Mouse (Mus musculus): ENCODE measurements at regions not wholly inside any gene's neighbourhood (a gene's known extent, or its start where the extent isn't known, plus 50 kb on each side); places are given as distances from the start of the nearest gene placed in this dataset.

GRCm38 (mm10) chr14:106379645-106380044, 273.6 kb downstream of the Trim52 start:
- no peak overlapping the region for H3K4me3 ChIP-seq
- 74% methylated on average over 4 of the region's 4 CpGs for WGBS
- H3K4me2 ChIP-seq = no peak overlapping the region
- no peak overlapping the region for H3K9ac ChIP-seq
- H3K9me3 ChIP-seq (replicated peaks) = no peaks in the 10 kb centered on the region
- H3K27me3 ChIP-seq = no peaks in the 10 kb centered on the region
- no peaks in the 10 kb centered on the region for H3K4me1 ChIP-seq (replicated peaks)
- 0 out of 2 replicates have a peak overlapping the region, but pooled peaks have one; percentile 34 for H3K27ac ChIP-seq
- no peaks in the 10 kb centered on the region for H3K36me3 ChIP-seq
- ATAC-seq (replicated peaks; ENCODE audit: insufficient number of reproducible peaks, insufficient read depth, low FRiP score, low read depth) = no peak

GRCm38 (mm10) chr14:106387671-106388070, 281.7 kb downstream of the Trim52 start:
- 29% methylated on average over 3 of the region's 3 CpGs for WGBS
- Histone ChIP-seq H3K27ac (peak overlapping the region; percentile 37; the same call in 1 of the 2 replicates), H3K4me2 (no peak overlapping the region), H3K9me3 (replicated peaks) (no peaks in the 10 kb centered on the region), H3K9ac (no peak overlapping the region), H3K4me1 (replicated peaks) (no peaks in the 10 kb centered on the region), H3K27me3 (no peaks in the 10 kb centered on the region), H3K4me3 (no peak overlapping the region), H3K36me3 (no peaks in the 10 kb centered on the region)
- no peak for ATAC-seq (replicated peaks; ENCODE audit: insufficient number of reproducible peaks, insufficient read depth, low FRiP score, low read depth)

- H3K4me1 ChIP-seq (replicated peaks) = no peaks in the 10 kb centered on the region
- H3K4me2 ChIP-seq = no peak overlapping the region
- no peak overlapping the region for H3K27ac ChIP-seq
- H3K27me3 ChIP-seq = no peaks in the 10 kb centered on the region
- no peaks in the 10 kb centered on the region for H3K9me3 ChIP-seq (replicated peaks)
- H3K4me3 ChIP-seq = no peak overlapping the region
- no peaks in the 10 kb centered on the region for H3K36me3 ChIP-seq
- H3K9ac ChIP-seq = no peak overlapping the region
- WGBS = 66% methylated on average over 9 of the region's 9 CpGs
- no peak for ATAC-seq (replicated peaks; ENCODE audit: insufficient number of reproducible peaks, insufficient read depth, low FRiP score, low read depth)
These were observed 284.5 kb downstream of the Trim52 start for GRCm38 (mm10) chr14:106390546-106390945.

GRCm38 (mm10) chr14:106393978-106394377, 288.0 kb downstream of the Trim52 start:
- Histone ChIP-seq H3K9ac (no peak overlapping the region), H3K27me3 (no peaks in the 10 kb centered on the region), H3K27ac (no peak overlapping the region), H3K36me3 (no peaks in the 10 kb centered on the region), H3K4me1 (replicated peaks) (no peaks in the 10 kb centered on the region), H3K4me2 (no peak overlapping the region), H3K4me3 (no peak overlapping the region), H3K9me3 (replicated peaks) (no peaks in the 10 kb centered on the region)
- 44% methylated on average over 4 of the region's 4 CpGs for WGBS
- 0 out of 2 replicates have a peak, but pooled peaks have one; percentile 39 for ATAC-seq (replicated peaks; ENCODE audit: insufficient number of reproducible peaks, insufficient read depth, low FRiP score, low read depth)

GRCm38 (mm10) chr14:106412917-106413558, 307.0 kb downstream of the Trim52 start:
- 83% methylated on average over 2 of the region's 2 CpGs for WGBS
- no peak for ATAC-seq (replicated peaks; ENCODE audit: insufficient number of reproducible peaks, insufficient read depth, low FRiP score, low read depth)
- Histone ChIP-seq H3K36me3 (no peaks in the 10 kb centered on the region), H3K4me1 (replicated peaks) (no peaks in the 10 kb centered on the region), H3K4me3 (no peak overlapping the region), H3K4me2 (no peak overlapping the region), H3K27ac (no peak overlapping the region), H3K9me3 (replicated peaks) (no peaks in the 10 kb centered on the region), H3K27me3 (no peaks in the 10 kb centered on the region), H3K9ac (no peak overlapping the region)

GRCm38 (mm10) chr14:106424714-106425113, 318.7 kb downstream of the Trim52 start:
- H3K9me3 ChIP-seq (replicated peaks) = no peaks in the 10 kb centered on the region
- no peaks in the 10 kb centered on the region for H3K27me3 ChIP-seq
- no peak overlapping the region for H3K4me3 ChIP-seq
- 0 out of 2 replicates have a peak, but pooled peaks cover 3% of the 10 kb centered on the region for H3K4me1 ChIP-seq (replicated peaks)
- 48% methylated on average over 4 of the region's 4 CpGs for WGBS
- no peak for ATAC-seq (replicated peaks; ENCODE audit: insufficient number of reproducible peaks, insufficient read depth, low FRiP score, low read depth)
- H3K9ac ChIP-seq = no peak overlapping the region
- no peaks in the 10 kb centered on the region for H3K36me3 ChIP-seq
- H3K4me2 ChIP-seq = no peak overlapping the region
- H3K27ac ChIP-seq = no peak overlapping the region

GRCm38 (mm10) chr14:106428594-106428993, 322.6 kb downstream of the Trim52 start:
- WGBS = 73% methylated on average over 2 of the region's 2 CpGs
- no peaks in the 10 kb centered on the region for H3K27me3 ChIP-seq
- 0 out of 2 replicates have a peak, but pooled peaks cover 3% of the 10 kb centered on the region for H3K4me1 ChIP-seq (replicated peaks)
- H3K27ac ChIP-seq = no peak overlapping the region
- H3K9me3 ChIP-seq (replicated peaks) = no peaks in the 10 kb centered on the region
- no peak overlapping the region for H3K4me3 ChIP-seq
- no peak overlapping the region for H3K4me2 ChIP-seq
- no peaks in the 10 kb centered on the region for H3K36me3 ChIP-seq
- H3K9ac ChIP-seq = no peak overlapping the region
- ATAC-seq (replicated peaks; ENCODE audit: insufficient number of reproducible peaks, insufficient read depth, low FRiP score, low read depth) = no peak

- WGBS = 11% methylated on average over 5 of the region's 5 CpGs
- Histone ChIP-seq H3K27ac (no peak overlapping the region), H3K9me3 (replicated peaks) (no peaks in the 10 kb centered on the region), H3K36me3 (no peaks in the 10 kb centered on the region), H3K9ac (no peak overlapping the region), H3K4me3 (no peak overlapping the region), H3K4me2 (no peak overlapping the region), H3K27me3 (no peaks in the 10 kb centered on the region), H3K4me1 (replicated peaks) (no peaks in the 10 kb centered on the region)
- no peak for ATAC-seq (replicated peaks; ENCODE audit: insufficient number of reproducible peaks, insufficient read depth, low FRiP score, low read depth)
These were observed 333.3 kb downstream of the Trim52 start for GRCm38 (mm10) chr14:106439282-106439681.

- H3K9ac ChIP-seq = no peak overlapping the region
- H3K27me3 ChIP-seq = no peaks in the 10 kb centered on the region
- ATAC-seq (replicated peaks; ENCODE audit: insufficient number of reproducible peaks, insufficient read depth, low FRiP score, low read depth) = no peak
- no peak overlapping the region for H3K27ac ChIP-seq
- WGBS = 78% methylated on average over 7 of the region's 7 CpGs
- no peak overlapping the region for H3K4me3 ChIP-seq
- no peaks in the 10 kb centered on the region for H3K4me1 ChIP-seq (replicated peaks)
- no peaks in the 10 kb centered on the region for H3K36me3 ChIP-seq
- H3K9me3 ChIP-seq (replicated peaks) = no peaks in the 10 kb centered on the region
- no peak overlapping the region for H3K4me2 ChIP-seq
These were observed 383.1 kb downstream of the Trim52 start for GRCm38 (mm10) chr14:106489074-106489473.

GRCm38 (mm10) chr14:106491389-106491788, 385.4 kb downstream of the Trim52 start:
- Histone ChIP-seq H3K9me3 (replicated peaks) (no peaks in the 10 kb centered on the region), H3K27me3 (no peaks in the 10 kb centered on the region), H3K27ac (no peak overlapping the region), H3K4me2 (no peak overlapping the region), H3K9ac (no peak overlapping the region), H3K4me3 (no peak overlapping the region), H3K36me3 (no peaks in the 10 kb centered on the region), H3K4me1 (replicated peaks) (no peaks in the 10 kb centered on the region)
- WGBS = 64% methylated on average over 4 of the region's 4 CpGs
- no peak for ATAC-seq (replicated peaks; ENCODE audit: insufficient number of reproducible peaks, insufficient read depth, low FRiP score, low read depth)

- Histone ChIP-seq H3K9me3 (replicated peaks) (no peaks in the 10 kb centered on the region), H3K27me3 (no peaks in the 10 kb centered on the region), H3K9ac (no peak overlapping the region), H3K4me1 (replicated peaks) (no peaks in the 10 kb centered on the region), H3K36me3 (no peaks in the 10 kb centered on the region), H3K4me3 (no peak overlapping the region), H3K27ac (no peak overlapping the region), H3K4me2 (no peak overlapping the region)
- no peak for ATAC-seq (replicated peaks; ENCODE audit: insufficient number of reproducible peaks, insufficient read depth, low FRiP score, low read depth)
- WGBS = 43% methylated on average over 19 of the region's 19 CpGs
These were observed 394.5 kb downstream of the Trim52 start for GRCm38 (mm10) chr14:106500344-106501135.

All from heart, embryonic 15.5 days (tissue).